In the genomic region with DNA sequence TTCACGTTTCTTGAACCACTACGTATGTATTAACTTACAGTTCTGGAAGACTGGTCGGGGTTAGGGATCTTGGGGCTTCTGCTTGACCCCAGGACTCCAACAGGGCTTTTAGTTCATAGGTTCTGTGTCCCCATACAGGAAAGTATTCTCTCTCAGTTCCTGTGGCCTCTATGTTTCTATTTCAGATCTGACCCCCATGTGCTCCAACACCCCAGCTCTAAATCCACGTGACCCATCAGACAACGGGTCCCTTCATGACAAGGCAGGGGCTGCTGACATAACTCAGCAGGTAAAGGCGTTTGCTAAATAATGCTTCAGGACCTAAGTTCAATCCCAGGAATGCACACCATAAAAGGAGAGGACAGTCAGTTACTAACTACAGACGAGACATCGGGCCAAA, we compare ENCODE assay signal across 8 mouse cellular contexts. TPM values are rescaled to one million over a fixed set of nuclear protein-coding genes. Genes with fewer than 3 reads are reported as not detected.
DNase-seq lines count a peak whose midpoint lies in the region; ATAC-seq lines count a peak whose summit lies in the region.

No protein-coding gene starts in this region.

- peak overlapping the region; percentile 85 for H3K9ac ChIP-seq in heart, embryonic 14.5 days (ENCODE audit: low read length)
- H3K9ac ChIP-seq in hindbrain, embryonic 11.5 days (ENCODE audit: low read depth, low read length), result no peak overlapping the region
- H3K9ac ChIP-seq in midbrain, embryonic 11.5 days (ENCODE audit: low read length), result peak overlapping the region; percentile 81

- H3K4me3 ChIP-seq in heart, embryonic 14.5 days (ENCODE audit: control insufficient read depth in 1 of 2, insufficient read depth in 1 of 2, low read depth in 1 of 2, low read length in 2 of 2), result peak overlapping the region in 1 of 2 experiments; percentile 75; a peak in 3 of 4 replicates
- peak overlapping the region; percentile 90 for H3K4me3 ChIP-seq in embryonic facial prominence, embryonic 10.5 days
- peak overlapping the region; percentile 88 for H3K4me3 ChIP-seq in hindbrain, embryonic 11.5 days (ENCODE audit: low read depth, low read length)
- H3K4me3 ChIP-seq in midbrain, embryonic 11.5 days (ENCODE audit: low read depth, low read length), result peak overlapping the region; percentile 79

- ATAC-seq in heart, embryonic 14.5 days (ENCODE audit: insufficient number of reproducible peaks, insufficient read depth, low FRiP score, low read depth), result no peak
- no peak for ATAC-seq in hindbrain, embryonic 11.5 days (ENCODE audit: low FRiP score)
- no peak for ATAC-seq in midbrain, embryonic 11.5 days (ENCODE audit: low FRiP score)
- ATAC-seq in megakaryocyte-erythroid progenitor cell, adult 5-6 weeks (replicated peaks; ENCODE audit: low FRiP score, low TSS enrichment, poor library complexity, severe bottlenecking), result no peak

- 67% methylated on average over 8 of the region's 8 CpGs for WGBS in heart, embryonic 14.5 days
- 83% methylated on average over 8 of the region's 8 CpGs for WGBS in embryonic facial prominence, embryonic 10.5 days
- 82% methylated on average over 8 of the region's 8 CpGs for WGBS in hindbrain, embryonic 11.5 days
- WGBS in midbrain, embryonic 11.5 days, result 84% methylated on average over 8 of the region's 8 CpGs

- no peak overlapping the region for H3K27ac ChIP-seq in heart, embryonic 14.5 days (replicated peaks in 1 of 2; ENCODE audit: control insufficient read depth in 1 of 2, insufficient read depth in 1 of 2, low read depth in 2 of 2, low read length in 2 of 2)
- H3K27ac ChIP-seq in embryonic facial prominence, embryonic 10.5 days (replicated peaks), result peak overlapping the region; percentile 87; the same call in 1 of the 2 replicates
- no peak overlapping the region for H3K27ac ChIP-seq in hindbrain, embryonic 11.5 days (ENCODE audit: low read depth, low read length)
- no peak overlapping the region for H3K27ac ChIP-seq in midbrain, embryonic 11.5 days (ENCODE audit: low read depth, low read length)

- peaks cover 26 to 36% of the 10 kb centered on the region in 2 experiments for H3K4me1 ChIP-seq in heart, embryonic 14.5 days (ENCODE audit: control insufficient read depth in 2 of 2, insufficient read depth in 2 of 2, low read length in 2 of 2)
- peaks cover 58% of the 10 kb centered on the region for H3K4me1 ChIP-seq in embryonic facial prominence, embryonic 10.5 days
- peaks cover 21% of the 10 kb centered on the region for H3K4me1 ChIP-seq in hindbrain, embryonic 11.5 days (replicated peaks; ENCODE audit: control insufficient read depth, insufficient read depth, low read length)
- peaks cover 34% of the 10 kb centered on the region for H3K4me1 ChIP-seq in midbrain, embryonic 11.5 days (ENCODE audit: control insufficient read depth, insufficient read depth, low read length)

- H3K9me3 ChIP-seq in heart, embryonic 14.5 days (ENCODE audit: control insufficient read depth, low read length), result no peaks in the 10 kb centered on the region
- H3K9me3 ChIP-seq in embryonic facial prominence, embryonic 10.5 days, result no peaks in the 10 kb centered on the region
- H3K9me3 ChIP-seq in hindbrain, embryonic 11.5 days (ENCODE audit: control insufficient read depth, low read length), result no peaks in the 10 kb centered on the region
- no peaks in the 10 kb centered on the region for H3K9me3 ChIP-seq in midbrain, embryonic 11.5 days (ENCODE audit: control insufficient read depth, low read length)

- no peak for DNase-seq in heart, adult 18-20 months
- DNase-seq in embryonic facial prominence, embryonic 10.5 days (ENCODE audit: low spot score), result no peak
- no peak for DNase-seq in hindbrain, embryonic 11.5 days (ENCODE audit: low spot score)
- peak; percentile 49 for DNase-seq in midbrain, embryonic 11.5 days (ENCODE audit: low spot score, missing footprints)
- no peak for DNase-seq in spleen, postnatal 36 days (ENCODE audit: low spot score in 2 of 2)
- no peak for DNase-seq in kidney, postnatal 14 days

- no peaks in the 10 kb centered on the region for H3K27me3 ChIP-seq in heart, embryonic 14.5 days (ENCODE audit: control insufficient read depth, insufficient read depth, low read length)
- H3K27me3 ChIP-seq in embryonic facial prominence, embryonic 10.5 days (replicated peaks; ENCODE audit: low read depth, poor library complexity, severe bottlenecking), result peaks cover 19% of the 10 kb centered on the region
- H3K27me3 ChIP-seq in hindbrain, embryonic 11.5 days (ENCODE audit: control insufficient read depth, insufficient read depth, low read length), result no peaks in the 10 kb centered on the region
- no peaks in the 10 kb centered on the region for H3K27me3 ChIP-seq in midbrain, embryonic 11.5 days (ENCODE audit: control insufficient read depth, insufficient read depth, low read length)

- H3K4me2 ChIP-seq in heart, embryonic 14.5 days (ENCODE audit: low read length), result peak overlapping the region; percentile 75
- peak overlapping the region; percentile 81 for H3K4me2 ChIP-seq in hindbrain, embryonic 11.5 days (replicated peaks; ENCODE audit: low read depth, low read length)
- peak overlapping the region; percentile 87 for H3K4me2 ChIP-seq in midbrain, embryonic 11.5 days

- peaks cover 18% of the 10 kb centered on the region for H3K36me3 ChIP-seq in heart, embryonic 14.5 days (ENCODE audit: control insufficient read depth, insufficient read depth, low read length)
- H3K36me3 ChIP-seq in embryonic facial prominence, embryonic 10.5 days (replicated peaks), result peaks cover 34% of the 10 kb centered on the region
- peaks cover 8% of the 10 kb centered on the region; the same call in 1 of the 2 replicates for H3K36me3 ChIP-seq in hindbrain, embryonic 11.5 days (ENCODE audit: control insufficient read depth, insufficient read depth, low read length)
- no peaks in the 10 kb centered on the region; the same call in 1 of the 2 replicates for H3K36me3 ChIP-seq in midbrain, embryonic 11.5 days (ENCODE audit: control insufficient read depth, insufficient read depth, low read length)

RNA-seq across cellular contexts. Expression of a gene that starts 1.0 kb away (rescaled TPM):
- 191 and 193 TPM in 2 replicates for polyA plus RNA-seq in heart, embryonic 14.5 days (2014; fragmentation: Nextera tagmentation; extraction: Ambion mirVana)
- total RNA-seq in heart, adult 18-20 months (2021), result 100 to 1,000 TPM; 126 to 127 TPM
- 223 and 236 TPM in 2 replicates for polyA plus RNA-seq in embryonic facial prominence, embryonic 10.5 days (2016; fragmentation: Nextera tagmentation; extraction: Ambion mirVana)
- 231 and 239 TPM in 2 replicates for polyA plus RNA-seq in hindbrain, embryonic 11.5 days (2014; fragmentation: Nextera tagmentation; extraction: Ambion mirVana)
- 249 and 251 TPM in 2 replicates for polyA plus RNA-seq in midbrain, embryonic 11.5 days (2014; fragmentation: Nextera tagmentation; extraction: Ambion mirVana)
- total RNA-seq in megakaryocyte-erythroid progenitor cell, adult 5-6 weeks (2014; fragmentation: Nextera tagmentation), result 82.3 and 120 TPM in 2 replicates
- 46.7 and 63.4 TPM in 2 replicates for total RNA-seq in megakaryocyte-erythroid progenitor cell, adult 5-6 weeks (2017)

RNA-seq across cellular contexts. Expression of a gene that starts 2.3 kb away (rescaled TPM):
- polyA plus RNA-seq in heart, embryonic 14.5 days (2014; fragmentation: Nextera tagmentation; extraction: Ambion mirVana), result 20.8 and 29.2 TPM in 2 replicates
- 10 to 100 TPM; 23.8 to 26.6 TPM for total RNA-seq in heart, adult 18-20 months (2021)
- 66.4 and 69.4 TPM in 2 replicates for polyA plus RNA-seq in embryonic facial prominence, embryonic 10.5 days (2016; fragmentation: Nextera tagmentation; extraction: Ambion mirVana)
- polyA plus RNA-seq in hindbrain, embryonic 11.5 days (2014; fragmentation: Nextera tagmentation; extraction: Ambion mirVana), result 38.5 and 40.0 TPM in 2 replicates
- polyA plus RNA-seq in midbrain, embryonic 11.5 days (2014; fragmentation: Nextera tagmentation; extraction: Ambion mirVana), result 36.4 and 42.2 TPM in 2 replicates
- total RNA-seq in megakaryocyte-erythroid progenitor cell, adult 5-6 weeks (2014; fragmentation: Nextera tagmentation), result 5.3 and 7.1 TPM in 2 replicates
- 4.7 and 6.3 TPM in 2 replicates for total RNA-seq in megakaryocyte-erythroid progenitor cell, adult 5-6 weeks (2017)

RNA-seq across cellular contexts. Expression of a gene that starts 3.3 kb away (rescaled TPM):
- 76.7 and 79.1 TPM in 2 replicates for polyA plus RNA-seq in heart, embryonic 14.5 days (2014; fragmentation: Nextera tagmentation; extraction: Ambion mirVana)
- total RNA-seq in heart, adult 18-20 months (2021), result 10 to 100 TPM; 31.4 to 32.1 TPM
- polyA plus RNA-seq in embryonic facial prominence, embryonic 10.5 days (2016; fragmentation: Nextera tagmentation; extraction: Ambion mirVana), result 131 and 134 TPM in 2 replicates
- 143 and 155 TPM in 2 replicates for polyA plus RNA-seq in hindbrain, embryonic 11.5 days (2014; fragmentation: Nextera tagmentation; extraction: Ambion mirVana)
- 128 and 129 TPM in 2 replicates for polyA plus RNA-seq in midbrain, embryonic 11.5 days (2014; fragmentation: Nextera tagmentation; extraction: Ambion mirVana)
- 31.4 and 47.5 TPM in 2 replicates for total RNA-seq in megakaryocyte-erythroid progenitor cell, adult 5-6 weeks (2014; fragmentation: Nextera tagmentation)
- total RNA-seq in megakaryocyte-erythroid progenitor cell, adult 5-6 weeks (2017), result 13.3 and 19.6 TPM in 2 replicates

RNA-seq across cellular contexts. Expression of a gene that starts 20.0 kb away (rescaled TPM):
- 1.5 and 1.8 TPM in 2 replicates for polyA plus RNA-seq in heart, embryonic 14.5 days (2014; fragmentation: Nextera tagmentation; extraction: Ambion mirVana)
- total RNA-seq in heart, adult 18-20 months (2021), result 10 to 100 TPM; 16.6 to 16.9 TPM
- 2.4 and 3.2 TPM in 2 replicates for polyA plus RNA-seq in embryonic facial prominence, embryonic 10.5 days (2016; fragmentation: Nextera tagmentation; extraction: Ambion mirVana)
- polyA plus RNA-seq in hindbrain, embryonic 11.5 days (2014; fragmentation: Nextera tagmentation; extraction: Ambion mirVana), result 5.1 and 5.8 TPM in 2 replicates
- 4.0 and 4.7 TPM in 2 replicates for polyA plus RNA-seq in midbrain, embryonic 11.5 days (2014; fragmentation: Nextera tagmentation; extraction: Ambion mirVana)
- 2.4 and 4.5 TPM in 2 replicates for total RNA-seq in megakaryocyte-erythroid progenitor cell, adult 5-6 weeks (2014; fragmentation: Nextera tagmentation)
- total RNA-seq in megakaryocyte-erythroid progenitor cell, adult 5-6 weeks (2017), result 2.3 and 3.4 TPM in 2 replicates

RNA-seq across cellular contexts. Expression of a gene that starts 22.2 kb away (rescaled TPM):
- polyA plus RNA-seq in heart, embryonic 14.5 days (2014; fragmentation: Nextera tagmentation; extraction: Ambion mirVana), result 3.3 and 4.4 TPM in 2 replicates
- 10 to 100 TPM; 19.1 to 22.2 TPM for total RNA-seq in heart, adult 18-20 months (2021)
- polyA plus RNA-seq in embryonic facial prominence, embryonic 10.5 days (2016; fragmentation: Nextera tagmentation; extraction: Ambion mirVana), result 24.5 and 25.3 TPM in 2 replicates
- 3.7 and 3.8 TPM in 2 replicates for polyA plus RNA-seq in hindbrain, embryonic 11.5 days (2014; fragmentation: Nextera tagmentation; extraction: Ambion mirVana)
- 4.0 and 4.6 TPM in 2 replicates for polyA plus RNA-seq in midbrain, embryonic 11.5 days (2014; fragmentation: Nextera tagmentation; extraction: Ambion mirVana)
- 15.1 and 20.3 TPM in 2 replicates for total RNA-seq in megakaryocyte-erythroid progenitor cell, adult 5-6 weeks (2014; fragmentation: Nextera tagmentation)
- 18.7 and 32.1 TPM in 2 replicates for total RNA-seq in megakaryocyte-erythroid progenitor cell, adult 5-6 weeks (2017)
